Mouse (Mus musculus): ENCODE results near the gene Ccl6.

The Ccl6 gene

GRCm38 (mm10) chr11:83595669-83596455 lies 3.0 kb upstream of the Ccl6 start:
- no peak for DNase-seq

- DNase-seq: no peak
Measured at GRCm38 (mm10) chr11:83593453-83593852, 566 bp upstream of the Ccl6 start.

- no peak for DNase-seq
Measured at GRCm38 (mm10) chr11:83584232-83584631, 8.7 kb downstream of the Ccl6 start.

DNA sequence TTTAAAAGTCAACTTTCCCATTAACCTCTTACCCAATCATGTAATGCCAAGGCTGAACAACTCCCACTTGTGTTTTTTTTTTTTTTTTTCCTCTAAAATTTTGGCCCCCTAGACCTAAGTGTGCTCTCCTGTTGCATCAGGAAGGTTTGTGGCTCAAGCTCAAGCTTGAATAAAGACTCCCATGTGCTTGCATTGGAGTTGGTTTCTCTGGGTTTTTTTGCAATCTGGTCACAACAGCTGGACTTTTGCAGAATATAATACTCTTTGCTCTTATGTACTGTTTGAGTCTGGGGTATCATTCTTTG lies 9.5 kb downstream of the Ccl6 start:
- DNase-seq: no peak

GRCm38 (mm10) chr11:83582626-83583449 lies 10.0 kb downstream of the Ccl6 start:
- no peak for DNase-seq

DNA sequence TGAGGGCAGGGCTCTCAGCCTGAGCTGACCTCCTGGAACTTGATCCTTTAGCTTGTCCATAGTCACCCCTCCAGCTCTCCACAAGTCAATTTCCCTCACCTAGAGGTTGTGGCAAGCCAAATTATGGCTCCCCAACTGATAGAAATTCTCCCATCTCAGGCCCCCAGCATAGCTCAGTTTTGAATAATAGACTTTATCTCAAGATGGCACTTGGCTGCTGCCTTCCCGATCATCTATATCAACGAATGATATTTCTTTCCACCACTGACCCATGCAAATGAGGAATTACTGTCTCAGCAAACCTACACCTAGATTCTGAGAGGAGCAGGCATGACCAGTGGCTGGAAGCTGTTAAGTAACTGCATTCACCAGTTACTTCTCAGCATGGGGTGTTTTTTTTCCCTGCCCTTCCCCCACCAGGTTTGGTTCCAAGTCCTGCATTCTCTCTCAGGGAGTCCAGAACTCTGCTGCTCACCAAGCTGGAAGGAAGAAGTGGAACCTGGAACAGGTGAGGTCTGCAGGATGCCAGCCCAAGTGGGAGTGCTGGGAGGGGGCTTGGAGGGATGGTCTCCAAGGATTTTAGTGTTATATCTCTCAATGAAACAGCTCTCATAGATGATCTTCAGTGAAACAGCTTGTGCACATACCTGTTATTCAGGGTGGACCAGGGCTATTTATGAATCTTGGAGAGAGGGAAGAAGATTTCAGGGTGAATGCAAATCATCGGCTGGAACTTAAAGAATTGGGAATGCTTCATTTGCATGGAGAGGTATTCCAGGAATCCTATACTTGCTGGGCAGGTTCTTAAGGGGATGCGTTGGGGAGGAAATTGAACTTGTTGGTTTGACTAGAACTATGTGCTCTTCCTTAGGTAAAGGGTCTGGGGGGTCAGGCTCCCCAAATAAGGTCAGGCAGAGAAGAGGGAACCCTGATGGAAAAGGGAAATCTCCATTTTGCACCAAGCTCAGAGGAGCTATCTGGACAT lies 11.0 kb downstream of the Ccl6 start:
- DNase-seq: no peak

- no peak for DNase-seq
Measured at GRCm38 (mm10) chr11:83580699-83581232, 12.1 kb downstream of the Ccl6 start.

GRCm38 (mm10) chr11:83578999-83579398 lies 13.9 kb downstream of the Ccl6 start:
- no peak for DNase-seq

GRCm38 (mm10) chr11:83578186-83578760 lies 14.6 kb downstream of the Ccl6 start, which contains the start of gene Ccl9:
Ccl9 (minus strand) TSS chr11:83578636.
- no peak for DNase-seq

DNA sequence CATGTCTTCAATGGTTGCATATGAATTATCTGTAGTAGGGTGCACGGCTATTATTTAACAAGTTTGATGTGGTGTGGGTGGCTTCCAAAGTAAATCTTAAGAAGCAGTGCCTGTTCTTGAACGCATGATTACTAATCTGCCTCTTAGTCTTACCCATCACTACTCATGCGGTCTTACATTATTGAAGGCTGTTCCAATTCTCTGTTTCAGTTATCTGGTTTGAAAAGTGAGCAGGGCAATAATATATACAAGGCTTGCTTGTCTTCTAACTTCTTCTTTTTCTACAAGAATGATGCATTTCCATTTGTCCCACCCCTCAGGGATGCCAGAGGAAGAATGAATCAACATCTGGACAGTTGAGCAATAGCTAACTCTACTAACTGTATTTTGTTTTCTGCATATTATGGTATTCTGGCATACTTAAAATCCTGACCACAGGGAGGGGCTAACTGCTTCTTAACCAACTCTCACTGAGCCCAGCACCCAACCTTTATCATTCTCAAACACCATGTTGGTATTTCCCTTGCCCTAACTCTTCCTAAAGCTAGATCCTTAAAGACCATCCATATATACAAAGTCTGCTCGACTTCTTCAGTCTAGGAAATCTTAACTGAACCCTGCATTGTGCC lies 15.8 kb downstream of the Ccl6 start:
- DNase-seq: no peak

DNA sequence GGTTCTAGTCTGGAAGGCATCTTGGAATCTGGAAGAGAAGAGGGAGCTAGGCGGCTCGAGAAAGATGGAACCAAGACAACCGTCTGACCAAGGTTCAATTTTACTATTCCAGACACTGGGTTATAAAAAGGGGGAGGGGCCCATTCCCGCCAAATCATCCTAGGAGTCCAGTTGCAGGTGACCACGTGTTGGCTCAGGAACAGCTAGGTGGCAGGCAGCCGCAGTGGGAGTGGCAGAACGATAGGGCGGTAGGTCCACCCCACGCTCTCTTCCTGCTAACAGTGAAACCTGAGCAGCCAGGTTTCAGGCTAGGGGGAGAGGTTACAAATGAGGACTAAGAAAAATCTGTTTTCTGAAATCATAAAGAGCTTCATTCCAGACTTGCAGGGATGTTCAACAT lies 20.1 kb downstream of the Ccl6 start:
- DNase-seq: no peak

GRCm38 (mm10) chr11:83572223-83572622 lies 20.7 kb downstream of the Ccl6 start:
- no peak for DNase-seq

- no peak for DNase-seq
Measured at GRCm38 (mm10) chr11:83570189-83570588, 22.7 kb downstream of the Ccl6 start.

- no peak for DNase-seq
Measured at GRCm38 (mm10) chr11:83569249-83569648, 23.6 kb downstream of the Ccl6 start.

DNA sequence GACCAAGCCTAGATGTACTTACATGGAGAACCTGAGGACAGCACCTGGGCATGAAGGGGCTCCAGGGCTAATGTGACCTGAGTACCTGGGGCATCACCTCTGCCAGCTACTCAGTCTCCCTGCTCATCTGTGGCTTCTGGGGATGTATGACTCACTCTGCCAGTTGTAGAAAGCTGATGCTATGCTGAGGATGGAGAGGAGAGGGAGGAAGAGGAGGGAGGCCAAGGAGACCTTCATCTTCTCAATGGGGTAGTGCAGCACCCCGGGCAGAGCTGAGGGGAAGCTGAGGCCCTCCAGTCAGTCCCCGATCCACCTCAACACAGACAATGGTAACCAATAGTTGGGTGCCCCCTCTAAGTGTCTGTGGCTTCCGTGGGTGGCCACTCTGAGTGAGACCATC lies 24.1 kb downstream of the Ccl6 start:
- DNase-seq: no peak

GRCm38 (mm10) chr11:83568061-83568460 lies 24.8 kb downstream of the Ccl6 start:
- no peak for DNase-seq

DNA sequence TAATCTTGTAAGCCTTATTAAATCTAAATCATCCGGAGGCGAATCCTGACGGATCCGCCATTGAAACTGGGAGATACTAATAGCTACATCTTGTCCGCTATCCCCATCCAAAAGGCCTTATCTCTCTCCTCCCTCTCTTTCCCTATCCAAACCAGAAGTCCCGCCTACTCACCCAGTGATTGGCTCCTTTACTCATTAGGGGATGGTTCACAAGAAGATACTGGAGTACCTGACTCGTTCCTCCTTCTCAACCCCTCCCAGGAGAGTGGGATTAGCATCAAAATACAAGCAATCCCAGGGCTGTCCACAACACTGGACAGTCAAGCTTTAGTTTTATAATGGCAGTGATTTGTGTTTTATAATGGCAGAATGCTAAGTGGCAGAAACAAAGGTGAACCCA lies 25.6 kb downstream of the Ccl6 start:
- DNase-seq: no peak

DNA sequence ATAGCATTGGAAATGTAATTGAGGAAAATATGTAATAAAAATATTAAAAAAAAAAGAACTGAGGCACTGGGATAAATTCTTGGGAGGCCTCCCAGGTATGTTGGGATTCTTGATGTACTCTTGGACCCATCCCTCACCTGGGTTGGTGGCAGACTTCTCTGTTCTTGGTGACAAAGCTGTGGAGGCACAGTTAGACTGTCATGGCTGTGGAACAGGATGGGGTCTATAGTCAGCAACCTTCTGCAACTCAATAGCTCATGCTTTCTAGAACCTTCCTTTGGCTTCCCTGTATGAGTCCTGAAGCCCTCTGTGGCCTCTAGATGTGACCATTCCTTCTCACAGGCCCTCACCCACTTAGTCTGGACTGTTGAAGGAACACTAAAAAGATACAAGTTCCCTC lies 26.3 kb downstream of the Ccl6 start:
- DNase-seq: no peak

GRCm38 (mm10) chr11:83563754-83564153 lies 29.1 kb downstream of the Ccl6 start:
- DNase-seq: no peak

DNA sequence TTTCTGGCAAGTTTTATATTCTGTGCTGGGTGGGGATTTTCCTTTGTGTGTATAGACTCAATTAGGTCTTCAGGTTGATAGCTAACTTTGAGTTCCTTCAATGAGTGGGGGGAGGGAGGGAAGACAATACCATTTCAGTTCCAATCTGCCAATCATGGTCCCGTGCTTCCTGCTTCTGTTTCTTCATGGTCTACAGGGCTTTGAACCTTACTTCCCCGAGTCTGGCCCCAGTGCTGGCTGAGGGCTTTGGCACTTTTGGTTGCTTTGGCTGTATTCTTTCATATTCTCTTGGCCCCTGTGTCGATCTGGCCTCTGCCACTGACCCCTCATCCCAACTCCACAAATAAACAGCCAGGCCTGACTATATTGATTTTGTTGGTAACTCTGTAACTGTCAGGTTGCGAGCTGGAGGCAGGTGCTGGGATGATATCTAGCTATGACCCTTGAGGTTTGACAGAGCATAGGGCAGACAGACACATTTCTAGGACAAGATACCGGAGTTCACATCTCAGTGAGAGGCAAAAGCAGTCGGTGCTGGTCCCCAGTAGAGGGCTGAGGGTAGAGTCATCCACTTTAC lies 30.5 kb downstream of the Ccl6 start:
- DNase-seq: no peak

DNA sequence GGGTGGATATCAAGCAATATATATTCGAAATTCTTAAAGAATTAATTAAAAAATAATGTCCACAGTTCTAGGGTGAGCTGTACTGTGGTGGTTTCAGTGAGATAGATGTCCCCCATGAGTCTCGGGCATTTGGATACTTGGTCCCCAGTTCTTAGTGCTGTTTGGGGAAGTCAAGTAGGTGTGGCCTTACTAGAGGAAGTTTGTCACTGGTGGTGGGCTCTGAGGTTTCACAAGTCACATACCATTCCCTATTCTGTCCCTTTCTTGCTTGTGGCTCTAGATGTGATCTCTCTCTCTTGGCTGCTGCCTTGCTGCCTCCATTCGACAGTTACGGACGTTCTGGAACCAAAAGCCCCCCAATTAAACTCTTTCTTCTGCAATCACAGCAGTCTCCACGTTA lies 32.5 kb downstream of the Ccl6 start:
- DNase-seq: no peak

DNA sequence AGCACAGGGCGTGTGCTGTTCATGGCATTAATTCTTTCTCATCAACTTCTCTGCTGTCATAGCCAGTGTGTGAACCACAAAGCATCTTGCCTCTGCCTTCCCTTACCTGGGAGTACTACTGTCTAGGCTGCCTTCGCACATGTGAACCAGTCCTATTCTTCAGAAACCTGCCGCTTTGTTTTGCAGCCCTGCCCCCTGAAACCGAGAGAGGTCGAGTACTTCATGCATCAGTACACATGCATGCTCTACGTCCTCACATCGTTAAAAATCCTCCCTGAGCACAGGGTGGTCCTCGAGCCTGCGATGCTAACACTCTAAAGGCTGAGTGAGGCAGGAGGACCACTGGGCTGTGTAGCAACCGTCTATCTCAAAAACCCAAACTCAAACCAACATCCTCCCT lies 35.8 kb downstream of the Ccl6 start:
- no peak for DNase-seq

Measured in right cerebral cortex, postnatal 25 days (tissue).